Mouse (Mus musculus) cortical plate, adult 2 months (tissue): Measurements from ENCODE around the gene Lgals12.

Experiments used
- CTCF ChIP-seq: fragments of 200-500 bp; IDR thresholded peaks from 2 replicates; pipeline ENCODE4 v1.5.1; 2011; ENCODE audit warnings: mild to moderate bottlenecking, control low read depth, low read length; ENCODE audit not compliant: insufficient read depth; ENCODE audit errors: extremely low read depth
- POLR2A ChIP-seq: fragments of 200-500 bp; IDR thresholded peaks from 2 replicates; pipeline ENCODE4 v1.6.1; 2011; ENCODE audit warnings: mild to moderate bottlenecking, low read length, control low read depth; ENCODE audit not compliant: insufficient read depth; ENCODE audit errors: extremely low read depth

DNA sequence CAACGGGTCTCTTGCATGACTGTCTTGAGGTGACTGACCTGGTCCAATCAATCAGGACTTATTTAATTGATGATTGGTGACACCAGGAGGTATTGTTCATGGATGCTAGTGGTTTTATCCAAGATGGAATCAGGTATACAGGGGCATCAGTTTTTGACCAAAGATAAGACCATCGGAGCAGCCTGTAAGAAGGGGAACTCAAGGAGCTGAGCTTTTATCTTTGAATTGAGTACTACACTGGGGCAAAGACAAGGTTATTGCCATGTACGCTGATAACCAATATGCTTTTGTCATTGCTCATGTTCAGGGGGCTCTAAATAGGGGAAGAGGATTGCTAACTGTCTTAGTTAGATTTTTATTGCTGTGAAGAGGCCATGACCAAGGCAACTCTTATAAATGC is 58.1 kb downstream of the Lgals12 start:
- no peak for TF ChIP-seq CTCF
- no peak for TF ChIP-seq POLR2A
